Mouse (Mus musculus): Measurements from ENCODE around the gene Slc6a20b.
"Not testable (repeated sequence)": the region's sequence is repeated elsewhere in the genome, so short reads cannot be mapped to it uniquely, and the experiment has no call there.

Slc6a20b gene

DNA sequence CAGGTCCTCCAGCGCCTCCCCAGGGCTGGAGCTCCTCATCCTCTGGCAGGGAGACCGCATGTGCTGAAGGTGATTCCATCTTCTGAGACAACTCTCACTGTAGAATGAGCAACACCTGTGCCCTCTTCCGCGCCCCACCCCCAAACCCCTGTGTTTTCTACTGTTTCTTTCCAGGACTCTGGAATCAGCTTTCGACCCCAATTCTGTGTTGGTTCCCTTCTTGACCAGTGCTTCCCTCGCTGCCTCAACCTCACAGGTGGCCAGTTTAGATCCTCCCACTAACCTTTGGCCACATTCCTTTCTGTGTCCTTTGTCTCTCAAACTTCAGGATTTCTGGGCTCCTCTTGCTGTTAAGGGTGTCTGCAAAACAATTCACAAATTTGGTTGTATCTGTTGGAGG lies at the start of gene Slc6a20b:
Slc6a20b (minus strand) TSS at position 285 of the 400 bp plus-strand sequence.
- DNase-seq (ENCODE audit: low read depth, low spot score) = no peak

DNA sequence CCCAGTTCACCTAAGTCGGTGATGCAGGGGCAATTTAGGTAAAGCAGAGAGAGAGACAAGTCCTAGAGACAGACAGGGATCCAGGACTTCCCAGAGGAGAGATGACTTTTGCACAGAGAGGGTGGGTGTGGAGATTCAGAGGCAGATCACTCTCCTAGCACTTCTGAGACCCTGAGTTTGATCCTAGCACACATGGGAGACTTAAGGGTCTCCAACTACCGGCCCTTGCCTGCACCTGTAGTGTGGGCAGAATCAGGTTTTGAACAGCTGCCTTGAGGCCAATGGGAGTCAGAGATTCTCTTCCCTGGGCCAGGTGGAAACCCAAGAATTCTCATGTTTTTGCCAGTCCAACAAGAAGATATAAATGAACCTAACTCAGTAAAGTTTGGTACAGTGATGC lies 46.8 kb upstream of the Slc6a20b start:
- DNase-seq (ENCODE audit: low read depth, low spot score) = no peak

DNA sequence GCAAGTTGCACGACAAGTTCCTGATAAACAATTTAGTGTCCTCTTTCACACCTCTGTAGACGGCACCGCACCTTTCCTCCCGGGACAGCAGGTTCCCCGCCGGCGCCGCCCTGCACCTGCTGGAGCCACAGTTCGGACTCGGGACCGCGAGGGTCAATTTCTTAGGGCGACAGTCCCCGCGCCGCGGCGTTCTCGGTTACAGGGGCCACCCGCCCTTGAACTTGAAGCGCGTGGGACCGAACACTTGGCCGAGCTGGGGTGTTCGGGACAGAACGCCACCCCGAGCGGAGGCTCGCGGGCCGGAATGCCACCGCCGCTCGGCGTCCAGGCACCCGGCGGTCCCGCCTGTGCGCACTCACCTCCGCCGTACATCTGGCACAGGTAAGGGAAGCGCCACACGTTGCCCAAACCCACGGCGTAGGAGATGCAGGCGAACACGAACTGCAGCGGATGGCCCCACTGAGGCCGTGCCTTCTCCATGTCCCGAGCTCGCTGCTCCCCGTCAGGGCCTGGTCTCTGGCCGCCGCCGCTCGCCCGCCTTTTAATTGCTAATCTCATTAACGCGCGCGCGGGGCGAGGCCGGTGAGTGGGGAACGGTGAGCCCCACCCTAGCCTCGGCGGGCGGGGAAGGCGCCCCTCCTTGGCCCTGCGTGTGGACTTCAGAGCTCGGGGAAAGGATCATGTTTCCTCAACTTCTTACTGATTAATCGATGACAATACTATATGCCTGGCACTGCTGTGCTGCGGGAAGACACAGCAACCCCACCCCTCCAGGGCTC lies 46.2 kb upstream of the Slc6a20b start, which contains the start of the genes Ccr9 and Slc6a20a:
Ccr9 (plus strand) TSS at position 113 of the 779 bp plus-strand sequence.
Slc6a20a (minus strand) TSS at position 559 of the 779 bp plus-strand sequence.
- DNase-seq (ENCODE audit: low read depth, low spot score) = no peak

DNA sequence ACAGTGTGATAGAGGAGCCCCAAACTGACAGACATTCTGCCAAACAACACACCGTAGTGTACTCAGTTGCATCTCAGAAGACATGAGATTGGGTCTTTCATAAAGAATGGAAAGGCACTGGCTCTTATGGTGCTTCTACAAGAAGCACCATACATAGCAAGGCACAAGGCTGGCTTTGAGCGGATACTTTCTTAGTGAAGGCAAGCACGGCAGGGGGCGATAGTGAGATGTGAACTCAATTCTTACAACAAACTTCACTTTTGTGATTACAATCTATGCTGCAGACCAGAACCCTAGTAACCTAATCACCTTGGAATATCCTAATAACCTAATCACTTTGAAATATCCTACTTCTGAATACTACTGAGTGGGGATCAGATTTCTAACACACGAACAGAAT lies 33.3 kb upstream of the Slc6a20b start:
- DNase-seq (ENCODE audit: low read depth, low spot score) = peak; percentile 7

DNA sequence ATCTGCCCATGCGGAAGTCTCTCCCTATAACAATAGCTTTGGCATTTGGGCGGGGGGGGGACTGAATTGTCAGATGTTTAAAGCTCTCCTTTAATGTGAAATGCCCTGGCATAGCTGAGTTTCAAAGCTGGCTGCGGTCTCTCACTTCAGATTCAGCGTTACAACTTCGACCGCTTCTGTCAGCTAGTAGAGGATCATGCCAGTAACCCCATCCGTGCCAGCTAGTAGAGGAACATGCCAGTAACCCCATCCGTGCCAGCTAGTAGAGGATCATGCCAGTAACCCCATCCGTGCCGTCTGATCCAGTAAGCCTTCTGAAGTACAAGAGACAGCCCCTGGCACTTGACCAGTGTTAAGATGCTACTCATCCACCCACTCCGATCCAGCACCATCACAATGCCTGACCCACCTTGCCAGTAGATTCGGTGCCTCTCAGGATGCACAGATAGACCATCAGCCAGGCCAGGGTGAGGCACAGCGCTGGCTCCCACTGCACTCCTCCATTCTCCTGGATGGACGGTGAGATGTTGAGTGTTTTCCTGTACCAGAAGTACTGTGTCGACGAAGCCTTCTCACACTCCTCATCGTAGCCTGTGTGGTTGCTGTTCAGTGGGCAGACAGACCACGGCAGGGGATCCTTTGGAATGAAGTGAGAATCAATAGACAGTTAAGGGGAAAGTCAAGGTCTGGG lies 27.8 kb upstream of the Slc6a20b start:
- DNase-seq (ENCODE audit: low read depth, low spot score) = not testable (repeated sequence)

DNA sequence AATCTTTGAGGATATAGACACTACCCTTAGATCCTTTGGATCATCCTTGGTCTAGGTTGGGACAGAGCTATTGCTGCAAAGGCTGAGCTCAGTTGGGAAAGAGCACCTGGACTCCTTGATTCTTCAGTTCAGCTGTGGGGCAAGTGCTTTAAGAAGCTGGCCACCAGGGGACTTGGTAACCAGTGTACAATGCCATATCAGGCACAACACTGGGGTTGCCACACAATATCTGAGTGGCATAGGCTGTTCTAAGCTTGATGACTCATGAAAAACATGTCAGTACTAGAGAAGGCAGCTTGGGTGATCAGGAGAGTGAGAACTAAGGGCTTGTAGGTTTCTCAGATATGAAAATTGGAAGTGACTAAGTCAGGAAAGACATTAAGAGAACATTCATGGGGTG lies 26.6 kb upstream of the Slc6a20b start:
- no peak for DNase-seq (ENCODE audit: low read depth, low spot score)

DNA sequence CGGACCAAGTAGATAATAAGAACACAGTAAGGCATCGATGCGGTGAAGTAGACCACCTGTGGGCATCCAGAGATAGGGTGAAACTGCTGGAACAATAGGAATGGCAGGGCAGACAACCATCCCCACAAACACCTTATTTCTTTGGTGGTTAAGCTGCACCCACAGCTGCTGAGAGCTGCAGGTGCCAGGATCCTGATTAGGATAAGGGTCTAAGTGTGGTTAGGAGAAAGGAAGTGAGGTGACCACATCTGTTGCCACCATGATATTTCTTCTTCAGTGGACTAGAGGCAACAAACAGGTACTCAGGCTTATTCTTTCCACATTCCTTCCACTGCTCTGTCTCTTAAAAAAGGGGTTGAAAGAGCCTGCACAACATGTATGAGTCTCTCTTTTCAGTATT lies 25.1 kb upstream of the Slc6a20b start:
- DNase-seq (ENCODE audit: low read depth, low spot score) = no peak

DNA sequence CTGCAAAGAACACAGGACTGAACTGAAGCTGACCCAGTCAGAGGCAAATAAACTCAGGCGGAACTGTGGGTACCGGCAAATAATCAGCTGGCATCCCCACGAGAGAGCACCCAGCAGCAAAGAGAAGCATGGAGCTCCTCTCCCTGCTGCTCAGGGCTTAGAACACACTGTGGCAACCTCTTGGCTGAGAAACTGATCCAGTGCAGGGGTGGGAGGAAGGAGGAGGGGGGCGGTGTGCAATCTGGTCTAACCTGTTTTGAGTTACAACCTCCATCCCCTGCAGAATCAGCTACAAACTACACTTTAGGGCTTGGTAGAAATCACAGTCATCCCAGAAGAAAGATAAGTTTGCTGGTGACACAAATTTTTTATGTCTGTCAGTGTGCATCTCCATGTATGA lies 19.0 kb upstream of the Slc6a20b start:
- no peak for DNase-seq (ENCODE audit: low read depth, low spot score)

DNA sequence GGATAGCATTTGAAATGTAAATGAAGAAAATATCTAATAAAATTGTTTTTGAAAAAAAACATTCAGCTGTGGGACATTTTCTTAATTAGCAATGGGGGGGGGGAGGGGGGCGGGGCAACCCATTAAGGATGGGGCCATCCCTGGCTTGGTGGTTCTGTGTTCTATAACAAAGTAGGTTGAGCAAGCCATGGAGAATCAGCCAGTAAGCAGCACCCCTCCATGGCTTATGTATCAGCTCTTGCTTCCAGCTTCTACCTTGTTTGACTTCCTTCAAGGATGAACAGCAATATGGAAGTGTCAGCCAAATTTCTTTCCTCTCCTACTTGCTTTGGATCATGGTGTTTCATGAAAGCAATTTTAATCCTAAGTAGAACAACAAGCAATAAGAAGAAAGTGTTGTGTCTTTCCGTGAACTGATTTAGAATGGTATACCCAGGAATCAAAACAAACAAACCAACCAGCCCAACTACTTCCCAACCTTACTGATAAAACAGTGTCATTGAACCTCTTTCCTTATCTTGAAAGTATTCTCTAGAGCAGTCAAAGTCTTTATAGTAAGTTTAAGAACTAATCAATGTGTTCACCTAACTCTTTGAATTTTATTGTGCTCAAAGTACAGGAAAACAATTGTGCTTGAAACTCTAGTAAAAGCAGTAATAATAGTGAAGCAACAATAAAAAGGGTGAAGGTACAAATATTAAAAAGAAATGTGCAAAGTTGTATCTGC lies 17.6 kb upstream of the Slc6a20b start:
- DNase-seq (ENCODE audit: low read depth, low spot score) = no peak

DNA sequence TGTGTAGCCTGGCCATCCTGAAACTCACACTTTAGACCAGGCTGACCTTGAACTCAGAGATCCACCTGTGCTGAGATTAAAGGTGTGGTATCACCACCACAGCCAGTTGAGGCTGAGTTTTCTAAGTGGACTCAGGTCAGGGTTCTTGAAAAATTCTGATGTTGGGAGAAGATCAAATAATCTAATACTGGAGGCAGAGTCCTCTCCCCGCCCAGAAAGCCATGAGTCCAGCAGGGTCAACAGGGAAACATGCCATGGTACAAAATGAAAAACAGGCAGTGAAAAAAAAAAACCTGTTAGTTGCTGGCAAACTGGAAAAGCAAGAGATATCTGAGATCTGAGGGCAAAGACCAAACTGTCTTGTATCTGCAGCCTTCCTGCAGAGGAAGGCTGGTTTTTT lies 7.7 kb upstream of the Slc6a20b start:
- no peak for DNase-seq (ENCODE audit: low read depth, low spot score)

DNA sequence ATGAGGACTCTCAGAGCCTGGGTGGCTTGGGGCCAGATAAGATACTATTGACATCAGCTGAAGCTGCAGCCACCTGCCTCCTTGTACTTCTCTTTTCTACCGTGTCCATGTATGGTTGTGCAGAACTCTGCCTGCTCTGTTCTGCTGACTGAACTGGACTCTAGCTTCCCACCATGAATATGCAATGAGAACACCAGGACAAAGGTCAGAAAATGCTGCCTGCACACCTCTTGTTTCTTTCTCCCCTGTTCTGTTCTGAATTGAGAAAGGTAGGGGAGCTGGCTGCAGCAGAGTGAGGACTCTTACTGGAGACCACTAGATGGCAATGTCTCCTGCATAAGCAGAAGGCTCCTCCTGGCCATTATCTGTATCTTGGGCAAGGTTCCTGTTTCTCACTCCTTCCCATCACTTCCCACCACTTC lies 6.3 kb upstream of the Slc6a20b start:
- DNase-seq (ENCODE audit: low read depth, low spot score) = no peak

DNA sequence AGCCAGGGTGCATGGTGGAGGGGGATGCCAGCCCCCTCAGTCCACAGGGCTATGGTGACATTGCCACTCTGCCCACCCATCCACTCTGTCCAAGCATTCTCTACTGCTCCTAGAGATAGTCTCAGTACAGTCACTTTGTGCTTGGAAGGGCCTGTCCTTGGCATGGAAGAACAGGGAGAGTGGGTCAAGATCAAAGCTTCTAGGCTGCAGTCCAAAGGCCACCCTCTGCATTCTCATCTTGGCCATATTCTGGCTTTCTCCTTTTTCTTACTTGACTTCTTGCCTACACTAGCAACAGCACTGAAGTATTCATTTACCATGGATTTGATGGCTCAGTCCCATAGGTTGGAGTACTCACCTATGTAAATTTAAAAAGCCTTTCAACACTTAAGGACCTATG lies 5.9 kb upstream of the Slc6a20b start:
- no peak for DNase-seq (ENCODE audit: low read depth, low spot score)

DNA sequence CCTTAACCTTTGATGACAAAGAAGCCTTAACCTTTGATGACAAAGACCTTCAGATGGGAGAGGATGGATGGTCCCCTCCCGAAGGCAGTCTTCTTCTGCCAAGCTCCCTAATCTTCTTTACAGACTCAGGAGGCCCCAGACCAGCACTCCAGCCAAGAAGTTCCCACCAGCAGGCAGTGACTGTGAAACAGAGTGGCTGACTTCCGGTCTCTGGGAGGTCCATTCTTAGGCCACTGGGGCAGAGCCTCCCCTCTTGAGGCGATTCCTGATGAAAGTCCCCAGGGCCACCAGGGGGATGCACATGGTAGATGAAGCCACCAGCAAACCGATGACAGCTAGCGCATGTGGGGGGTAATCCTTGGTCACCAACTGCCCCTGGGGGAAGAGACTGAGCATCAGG lies 4.4 kb upstream of the Slc6a20b start:
- no peak for DNase-seq (ENCODE audit: low read depth, low spot score)

DNA sequence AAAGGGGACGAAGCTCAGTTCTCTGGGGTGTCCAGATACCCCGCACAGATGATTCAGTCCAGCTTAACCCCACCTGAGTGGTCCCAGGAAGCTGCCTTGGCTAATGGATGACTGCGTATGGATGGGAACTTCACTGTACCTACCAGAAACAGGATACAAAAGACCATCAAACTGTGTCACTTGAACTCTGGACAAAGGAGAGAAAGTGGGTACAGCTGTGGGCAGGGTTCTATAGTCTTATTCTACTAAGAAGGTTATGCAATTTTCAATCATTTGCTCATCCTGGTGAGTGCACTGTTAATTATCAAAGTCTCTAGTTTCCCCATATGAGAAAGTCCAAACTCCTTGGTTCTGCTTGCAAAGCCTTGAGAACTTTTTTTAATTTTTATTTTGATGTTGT lies 628 bp upstream of the Slc6a20b start:
- no peak for DNase-seq (ENCODE audit: low read depth, low spot score)

DNA sequence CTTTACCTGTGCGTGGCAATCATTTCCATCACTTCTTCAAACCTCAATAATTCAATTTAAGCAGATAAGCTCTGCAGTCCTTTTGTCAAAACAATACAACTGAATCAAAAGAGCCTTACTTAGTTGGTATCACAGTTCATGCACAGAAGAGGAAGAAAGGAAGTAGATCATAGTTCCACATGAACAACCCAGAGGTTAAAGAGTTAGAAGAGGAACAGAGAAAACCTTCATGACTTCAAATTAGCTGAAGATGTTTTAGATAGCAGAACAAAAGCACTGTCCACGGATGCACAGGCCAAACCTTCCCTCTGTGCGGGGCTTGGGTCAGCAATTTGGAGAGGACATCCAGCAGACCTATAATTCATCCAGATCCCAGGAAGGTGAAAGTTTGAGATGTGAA lies 699 bp downstream of the Slc6a20b start:
- DNase-seq (ENCODE audit: low read depth, low spot score) = no peak

DNA sequence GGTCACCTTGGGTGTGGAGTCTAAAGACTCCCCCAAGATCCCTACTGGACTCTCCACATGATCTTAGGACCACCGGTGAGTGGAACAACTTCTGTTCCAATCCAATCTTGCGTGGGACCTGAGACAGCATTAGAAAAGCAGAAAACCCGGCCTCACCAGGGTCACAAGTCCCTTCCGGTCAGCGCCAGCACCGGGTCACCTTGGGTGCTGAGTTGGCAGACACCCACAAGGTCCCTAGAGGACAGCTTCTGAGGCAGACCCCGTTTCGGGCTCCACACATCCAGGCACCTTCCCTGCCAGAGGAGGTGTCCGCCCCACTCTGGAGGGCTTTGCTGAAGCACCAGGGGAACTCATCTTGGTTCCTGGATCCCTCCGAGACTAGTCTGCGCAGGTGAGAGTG lies 6.5 kb downstream of the Slc6a20b start:
- no peak for DNase-seq (ENCODE audit: low read depth, low spot score)

DNA sequence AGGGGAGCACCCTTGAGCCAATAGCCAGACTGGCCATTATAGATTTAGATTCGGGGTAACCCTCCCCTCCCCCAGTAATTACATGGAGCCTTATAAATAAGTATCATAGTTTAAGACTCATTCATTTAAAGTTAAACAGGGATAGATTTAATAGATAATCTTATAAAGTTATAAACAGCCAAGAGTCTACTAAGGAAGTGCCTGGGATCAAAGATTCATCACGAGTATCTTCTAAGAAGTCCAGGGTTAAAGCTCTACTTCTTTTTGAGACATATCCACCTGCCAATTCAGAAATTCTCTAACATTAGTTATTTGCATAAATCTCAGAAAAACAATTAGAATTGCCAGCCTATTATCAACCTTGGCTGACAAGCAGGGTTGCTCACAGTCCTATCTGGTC lies 7.6 kb downstream of the Slc6a20b start:
- no peak for DNase-seq (ENCODE audit: low read depth, low spot score)

DNA sequence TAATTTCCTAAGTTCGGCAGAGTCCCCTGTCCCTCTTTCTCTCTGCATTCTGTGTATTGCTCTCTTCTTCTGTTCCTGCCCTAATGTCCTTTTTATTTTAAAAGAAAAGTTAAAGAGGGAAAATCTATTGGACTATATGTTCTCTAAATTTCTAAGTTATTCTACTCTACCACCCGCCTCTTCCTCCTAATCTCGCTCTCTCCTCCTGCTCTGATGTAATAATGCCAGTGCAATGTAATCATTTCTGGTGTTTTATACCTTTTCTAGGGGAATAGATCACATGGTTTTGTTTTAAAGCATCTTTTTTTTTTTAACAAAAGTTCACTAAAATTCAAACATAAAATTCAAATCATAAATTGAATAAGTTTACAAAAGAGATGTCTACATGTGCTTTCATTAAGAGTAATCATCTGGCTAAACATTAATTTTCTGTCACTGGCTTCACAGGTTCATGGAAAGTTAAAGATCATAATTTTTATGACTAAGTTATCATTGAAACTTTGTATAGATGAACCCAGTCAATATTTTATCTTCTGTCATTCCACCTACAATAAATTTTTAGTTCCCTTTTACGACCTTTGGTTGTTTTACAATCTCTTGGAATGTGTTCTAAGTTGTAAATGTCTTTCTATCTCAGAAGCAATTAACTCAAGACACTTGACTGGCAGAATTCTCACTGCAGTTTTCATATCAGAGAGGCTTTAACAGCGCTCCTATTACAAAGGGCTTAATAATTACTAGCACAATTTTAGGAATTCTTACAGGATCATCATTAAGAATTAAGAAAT lies 11.9 kb downstream of the Slc6a20b start:
- no peak for DNase-seq (ENCODE audit: low read depth, low spot score)

DNA sequence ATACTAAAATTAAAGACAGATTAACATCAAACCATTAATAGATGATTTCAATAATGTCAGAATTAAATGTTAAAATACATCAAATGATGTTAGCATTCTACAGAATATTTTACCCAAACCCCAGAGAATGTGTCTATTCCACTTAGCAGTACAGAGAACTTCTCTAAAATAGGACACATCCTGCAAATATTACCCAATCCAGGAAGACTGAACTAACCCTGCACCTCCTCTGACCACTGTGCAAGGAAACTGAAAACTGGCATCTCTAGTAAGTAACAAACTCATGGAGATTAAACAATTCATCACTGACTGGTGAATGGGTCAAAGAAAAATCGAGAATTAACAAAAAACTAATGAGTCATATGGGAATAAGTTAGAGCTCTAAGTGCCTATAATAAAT lies 30.8 kb downstream of the Slc6a20b start:
- no peak for DNase-seq (ENCODE audit: low read depth, low spot score)

DNA sequence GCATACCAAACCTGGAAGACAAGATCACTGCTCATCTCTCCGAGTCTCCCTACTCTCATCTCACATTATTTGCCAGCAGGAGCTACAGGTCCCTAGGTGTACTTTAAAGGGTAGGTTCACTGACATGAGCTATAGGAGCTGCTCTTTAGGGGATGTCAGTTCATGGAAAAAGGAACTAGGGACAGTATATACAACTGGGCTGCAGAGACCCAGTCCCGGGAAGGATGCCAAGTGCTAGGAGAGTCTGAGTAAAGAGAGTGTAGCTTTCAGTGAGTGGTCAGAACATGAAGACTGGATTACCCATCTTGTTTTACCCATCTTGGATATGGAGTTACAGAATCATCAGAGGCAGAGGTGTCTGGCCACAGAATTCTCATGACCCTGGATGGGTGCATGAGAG lies 35.0 kb downstream of the Slc6a20b start:
- no peak for DNase-seq (ENCODE audit: low read depth, low spot score)

DNA sequence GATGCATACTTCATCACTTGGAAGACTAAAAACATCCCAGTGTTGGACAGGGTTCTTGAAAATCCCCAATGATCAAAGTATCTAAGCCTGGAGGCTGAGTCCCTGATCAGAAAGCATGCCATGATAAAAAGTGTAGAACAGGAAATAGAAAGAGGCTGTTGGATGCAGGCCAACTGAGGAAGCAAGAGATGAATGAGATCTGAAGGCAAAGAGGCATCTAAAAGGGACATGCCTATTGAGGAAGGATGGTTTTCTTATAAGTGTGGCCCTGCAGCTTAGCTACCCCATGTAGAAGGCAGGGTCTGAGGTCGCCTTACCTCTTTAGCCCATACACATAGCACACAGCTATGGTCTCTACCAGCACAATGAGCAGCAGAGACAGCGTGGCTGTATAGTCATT lies 35.5 kb downstream of the Slc6a20b start:
- DNase-seq (ENCODE audit: low read depth, low spot score) = no peak

DNA sequence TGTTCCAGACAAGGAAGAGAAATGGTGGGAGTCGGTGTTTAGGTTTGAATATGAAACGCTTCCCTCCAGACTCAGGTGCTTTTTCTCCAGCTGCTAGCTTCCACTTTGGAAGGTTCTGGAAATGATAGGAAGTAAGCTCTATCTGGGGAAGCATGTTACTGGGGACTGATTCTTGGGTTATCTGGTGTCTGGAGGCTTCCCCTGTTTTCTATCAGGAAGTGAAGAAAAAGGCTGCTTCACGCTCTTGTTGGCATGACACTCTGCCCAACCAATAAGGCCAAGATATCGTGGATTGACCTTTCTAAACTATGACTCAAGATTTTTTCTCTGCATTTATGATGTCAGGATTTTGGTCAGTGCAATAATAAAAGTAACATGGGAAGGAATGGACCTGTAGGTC lies 37.2 kb downstream of the Slc6a20b start:
- DNase-seq (ENCODE audit: low read depth, low spot score) = no peak

All from skeletal muscle tissue, adult 2 months (tissue).